Mouse (Mus musculus): ENCODE results near the gene Setdb1. TPM values are rescaled to one million over a fixed set of nuclear protein-coding genes. Genes with fewer than 3 reads are reported as not detected.

Gene Setdb1
- polyA plus RNA-seq, 1 experiment: 11.5 TPM

DNA sequence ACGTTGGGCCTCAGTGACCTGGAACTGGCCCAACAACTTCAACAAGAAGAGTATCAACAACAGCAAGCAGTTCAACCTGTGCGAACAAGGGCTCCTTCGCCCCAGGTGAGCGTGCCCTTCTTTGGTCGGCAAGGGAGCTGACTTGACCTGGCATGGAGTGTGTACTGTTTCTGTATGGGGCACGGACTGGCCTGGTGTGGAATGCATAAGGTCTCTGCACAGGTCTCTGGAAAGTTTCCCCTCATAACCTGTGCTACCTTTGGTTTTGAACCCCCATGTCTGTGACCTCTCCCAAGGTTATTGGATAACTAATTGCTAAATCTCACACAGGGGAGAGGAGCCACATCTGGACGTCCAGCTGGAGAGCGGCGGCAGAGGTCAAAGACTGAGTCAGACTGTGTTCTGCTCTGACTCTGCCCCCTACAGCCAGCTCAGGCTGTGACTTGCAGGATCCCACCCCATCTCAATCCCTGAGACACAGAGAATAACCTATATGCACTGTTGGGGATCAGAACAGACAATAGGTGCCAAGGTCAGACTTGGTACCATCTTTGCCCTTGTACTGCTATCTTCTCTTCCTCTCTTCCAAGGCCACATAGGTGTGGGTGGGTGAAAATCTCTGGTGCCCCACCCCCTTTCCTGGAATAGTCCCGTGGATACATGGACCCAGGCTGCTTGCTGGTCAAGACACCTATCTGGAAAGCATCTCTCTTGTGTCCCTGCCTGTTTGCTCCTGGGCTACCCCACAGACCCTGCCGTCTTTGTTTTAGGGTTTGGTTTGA, 61.5 kb downstream of the Setdb1 start:
- H3ac ChIP-seq (ENCODE audit: control insufficient read depth, insufficient read length): no peak overlapping the region
- H3K36me3 ChIP-seq (ENCODE audit: control insufficient read depth, insufficient read depth): peaks cover 11% of the 10 kb centered on the region
- H3K4me3 ChIP-seq: no peak overlapping the region
- no peaks in the 10 kb centered on the region for H3K27me3 ChIP-seq (ENCODE audit: control insufficient read depth, insufficient read depth, insufficient read length)
- no peaks in the 10 kb centered on the region for H3K79me2 ChIP-seq (ENCODE audit: control insufficient read depth, insufficient read depth)
- no peak overlapping the region for H3K4me2 ChIP-seq (ENCODE audit: low read depth)
- TF ChIP-seq MYOG (IDR thresholded peaks at IDR 0.05; ENCODE audit: control insufficient read depth in 1 of 3, insufficient read depth in 1 of 3, insufficient read length in 2 of 3, low read depth in 2 of 3) (no peak), MYOD1 (IDR thresholded peaks at IDR 0.05; ENCODE audit: control insufficient read depth in 1 of 3, insufficient read length in 2 of 3, low read depth in 2 of 3) (no peak), E2F4 (IDR thresholded peaks at IDR 0.05; ENCODE audit: insufficient read depth) (no peak), POLR2A (IDR thresholded peaks at IDR 0.05; ENCODE audit: insufficient read length, low read depth) (no peak), TCF3 (IDR thresholded peaks at IDR 0.05; ENCODE audit: insufficient read length, low read depth) (no peak), REST (IDR thresholded peaks at IDR 0.05; ENCODE audit: insufficient read depth, insufficient read length) (no peak), MAX (IDR thresholded peaks at IDR 0.05; ENCODE audit: low read depth) (no peak), TCF12 (IDR thresholded peaks at IDR 0.05; ENCODE audit: insufficient read depth, poor library complexity, severe bottlenecking) (no peak), POLR2AphosphoS2 (IDR thresholded peaks at IDR 0.05; ENCODE audit: insufficient read length, low read depth) (no peak)

GRCm38 (mm10) chr3:95294718-95295117, 62.3 kb downstream of the Setdb1 start:
- Histone ChIP-seq H3K79me2 (ENCODE audit: control insufficient read depth, insufficient read depth) (no peaks in the 10 kb centered on the region), H3K36me3 (ENCODE audit: control insufficient read depth, insufficient read depth) (peaks cover 11% of the 10 kb centered on the region), H3K4me2 (ENCODE audit: low read depth) (no peak overlapping the region), H3ac (ENCODE audit: control insufficient read depth, insufficient read length) (no peak overlapping the region), H3K4me3 (no peak overlapping the region), H3K27me3 (ENCODE audit: control insufficient read depth, insufficient read depth, insufficient read length) (no peaks in the 10 kb centered on the region)
- TF ChIP-seq MYOG (IDR thresholded peaks at IDR 0.05; ENCODE audit: control insufficient read depth in 1 of 3, insufficient read depth in 1 of 3, insufficient read length in 2 of 3, low read depth in 2 of 3) (peak in 1 of 3 experiments; percentile 67), USF1 (IDR thresholded peaks at IDR 0.05; ENCODE audit: low read depth) (no peak), POLR2AphosphoS2 (IDR thresholded peaks at IDR 0.05; ENCODE audit: insufficient read length, low read depth) (no peak), E2F4 (IDR thresholded peaks at IDR 0.05; ENCODE audit: insufficient read depth) (no peak), REST (IDR thresholded peaks at IDR 0.05; ENCODE audit: insufficient read depth, insufficient read length) (no peak), POLR2A (IDR thresholded peaks at IDR 0.05; ENCODE audit: insufficient read length, low read depth) (no peak), CEBPB (IDR thresholded peaks at IDR 0.05; ENCODE audit: insufficient read depth, poor library complexity, severe bottlenecking) (no peak), MAX (IDR thresholded peaks at IDR 0.05; ENCODE audit: low read depth) (no peak), MYOD1 (IDR thresholded peaks at IDR 0.05; ENCODE audit: control insufficient read depth in 1 of 3, insufficient read length in 2 of 3, low read depth in 2 of 3) (peak in 1 of 3 experiments; percentile 73), TCF3 (IDR thresholded peaks at IDR 0.05; ENCODE audit: insufficient read length, low read depth) (no peak), SRF (IDR thresholded peaks at IDR 0.05; ENCODE audit: control insufficient read depth, insufficient read length, low read depth) (no peak)

GRCm38 (mm10) chr3:95294316-95294715, 62.7 kb downstream of the Setdb1 start:
- H3K36me3 ChIP-seq (ENCODE audit: control insufficient read depth, insufficient read depth): peaks cover 11% of the 10 kb centered on the region
- no peak overlapping the region for H3ac ChIP-seq (ENCODE audit: control insufficient read depth, insufficient read length)
- no peak overlapping the region for H3K4me2 ChIP-seq (ENCODE audit: low read depth)
- TF ChIP-seq POLR2A (IDR thresholded peaks at IDR 0.05; ENCODE audit: insufficient read length, low read depth): no peak
- no peak for TF ChIP-seq MAX (IDR thresholded peaks at IDR 0.05; ENCODE audit: low read depth)
- TF ChIP-seq E2F4 (IDR thresholded peaks at IDR 0.05; ENCODE audit: insufficient read depth): no peak
- TF ChIP-seq MYOG (IDR thresholded peaks at IDR 0.05; ENCODE audit: control insufficient read depth in 1 of 3, insufficient read depth in 1 of 3, insufficient read length in 2 of 3, low read depth in 2 of 3): no peak
- no peak for TF ChIP-seq TCF3 (IDR thresholded peaks at IDR 0.05; ENCODE audit: insufficient read length, low read depth)
- TF ChIP-seq SRF (IDR thresholded peaks at IDR 0.05; ENCODE audit: control insufficient read depth, insufficient read length, low read depth): no peak
- no peak for TF ChIP-seq CEBPB (IDR thresholded peaks at IDR 0.05; ENCODE audit: insufficient read depth, poor library complexity, severe bottlenecking)
- TF ChIP-seq REST (IDR thresholded peaks at IDR 0.05; ENCODE audit: insufficient read depth, insufficient read length): no peak
- no peak for TF ChIP-seq USF1 (IDR thresholded peaks at IDR 0.05; ENCODE audit: low read depth)
- no peak for TF ChIP-seq TCF12 (IDR thresholded peaks at IDR 0.05; ENCODE audit: insufficient read depth, poor library complexity, severe bottlenecking)
- no peak for TF ChIP-seq MYOD1 (IDR thresholded peaks at IDR 0.05; ENCODE audit: control insufficient read depth in 1 of 3, insufficient read length in 2 of 3, low read depth in 2 of 3)
- TF ChIP-seq POLR2AphosphoS2 (IDR thresholded peaks at IDR 0.05; ENCODE audit: insufficient read length, low read depth): no peak
- no peaks in the 10 kb centered on the region for H3K79me2 ChIP-seq (ENCODE audit: control insufficient read depth, insufficient read depth)
- no peak overlapping the region for H3K4me3 ChIP-seq
- no peaks in the 10 kb centered on the region for H3K27me3 ChIP-seq (ENCODE audit: control insufficient read depth, insufficient read depth, insufficient read length)

- Histone ChIP-seq H3K4me3 (no peak overlapping the region), H3ac (ENCODE audit: control insufficient read depth, insufficient read length) (no peak overlapping the region), H3K36me3 (ENCODE audit: control insufficient read depth, insufficient read depth) (peaks cover 11% of the 10 kb centered on the region), H3K27me3 (ENCODE audit: control insufficient read depth, insufficient read depth, insufficient read length) (no peaks in the 10 kb centered on the region), H3K4me2 (ENCODE audit: low read depth) (peak overlapping the region; percentile 49), H3K79me2 (ENCODE audit: control insufficient read depth, insufficient read depth) (no peaks in the 10 kb centered on the region)
- TF ChIP-seq POLR2AphosphoS2 (IDR thresholded peaks at IDR 0.05; ENCODE audit: insufficient read length, low read depth): no peak
- no peak for TF ChIP-seq TCF12 (IDR thresholded peaks at IDR 0.05; ENCODE audit: insufficient read depth, poor library complexity, severe bottlenecking)
- no peak for TF ChIP-seq REST (IDR thresholded peaks at IDR 0.05; ENCODE audit: insufficient read depth, insufficient read length)
- TF ChIP-seq TCF3 (IDR thresholded peaks at IDR 0.05; ENCODE audit: insufficient read length, low read depth): peak; percentile 42
- TF ChIP-seq USF1 (IDR thresholded peaks at IDR 0.05; ENCODE audit: low read depth): no peak
- no peak for TF ChIP-seq MAX (IDR thresholded peaks at IDR 0.05; ENCODE audit: low read depth)
- peak; percentile 59 to 95 (median 85) for TF ChIP-seq MYOD1 (IDR thresholded peaks at IDR 0.05; ENCODE audit: control insufficient read depth in 1 of 3, insufficient read length in 2 of 3, low read depth in 2 of 3)
- TF ChIP-seq POLR2A (IDR thresholded peaks at IDR 0.05; ENCODE audit: insufficient read length, low read depth): no peak
- TF ChIP-seq SRF (IDR thresholded peaks at IDR 0.05; ENCODE audit: control insufficient read depth, insufficient read length, low read depth): no peak
- TF ChIP-seq E2F4 (IDR thresholded peaks at IDR 0.05; ENCODE audit: insufficient read depth): no peak
- TF ChIP-seq CEBPB (IDR thresholded peaks at IDR 0.05; ENCODE audit: insufficient read depth, poor library complexity, severe bottlenecking): peak; percentile 62; the same call in 1 of the 2 replicates
- peak; percentile 73 to 92 (median 76) for TF ChIP-seq MYOG (IDR thresholded peaks at IDR 0.05; ENCODE audit: control insufficient read depth in 1 of 3, insufficient read depth in 1 of 3, insufficient read length in 2 of 3, low read depth in 2 of 3)
Measured at GRCm38 (mm10) chr3:95293537-95293936, 63.5 kb downstream of the Setdb1 start.

Data from myocyte (in vitro differentiated cells).